Mouse (Mus musculus) 416B (cell line): ENCODE measurements around the gene Mast4.

ENCODE experiments used
- DNase-seq: peaks from one replicate; pipeline ENCODE4 v3.0.0; 2011; ENCODE audit warnings: low read depth

The Mast4 gene

GRCm38 (mm10) chr13:102918616-102919015 is 415.7 kb downstream of the Mast4 start:
- peak; percentile 19 for DNase-seq

- DNase-seq, result peak; percentile 39
Measured at GRCm38 (mm10) chr13:102915341-102915740, 419.0 kb downstream of the Mast4 start.

- no peak for DNase-seq
Measured at GRCm38 (mm10) chr13:102914800-102915199, 419.5 kb downstream of the Mast4 start.

- no peak for DNase-seq
Measured at GRCm38 (mm10) chr13:102913919-102914318, 420.4 kb downstream of the Mast4 start.

- DNase-seq, result no peak
Measured at GRCm38 (mm10) chr13:102912867-102913266, 421.4 kb downstream of the Mast4 start.

GRCm38 (mm10) chr13:102909654-102910418 is 424.5 kb downstream of the Mast4 start:
- peak; percentile 20 for DNase-seq

- DNase-seq, result no peak
Measured at GRCm38 (mm10) chr13:102906661-102907009, 427.7 kb downstream of the Mast4 start.

- peak; percentile 99 for DNase-seq
Measured at GRCm38 (mm10) chr13:102906004-102906660, 428.2 kb downstream of the Mast4 start.

- DNase-seq, result no peak
Measured at GRCm38 (mm10) chr13:102905361-102905950, 428.8 kb downstream of the Mast4 start.

- DNase-seq, result no peak
Measured at GRCm38 (mm10) chr13:102903689-102904088, 430.6 kb downstream of the Mast4 start.

- no peak for DNase-seq
Measured at GRCm38 (mm10) chr13:102902123-102902522, 432.2 kb downstream of the Mast4 start.

GRCm38 (mm10) chr13:102900531-102900930 is 433.8 kb downstream of the Mast4 start:
- no peak for DNase-seq

GRCm38 (mm10) chr13:102900083-102900420 is 434.2 kb downstream of the Mast4 start:
- no peak for DNase-seq

GRCm38 (mm10) chr13:102899253-102900082 is 434.8 kb downstream of the Mast4 start:
- peak; percentile 93 for DNase-seq

GRCm38 (mm10) chr13:102898374-102899131 is 435.7 kb downstream of the Mast4 start:
- DNase-seq, result peak; percentile 70

GRCm38 (mm10) chr13:102896322-102896721 is 438.0 kb downstream of the Mast4 start:
- no peak for DNase-seq

- peak; percentile 94 for DNase-seq
Measured at GRCm38 (mm10) chr13:102895894-102896293, 438.4 kb downstream of the Mast4 start.

- peak; percentile 85 for DNase-seq
Measured at GRCm38 (mm10) chr13:102894287-102895234, 439.7 kb downstream of the Mast4 start.

- peak; percentile 37 for DNase-seq
Measured at GRCm38 (mm10) chr13:102892783-102893182, 441.5 kb downstream of the Mast4 start.

- DNase-seq, result no peak
Measured at GRCm38 (mm10) chr13:102889989-102890388, 444.3 kb downstream of the Mast4 start.
